ENCODE assay signal across 30 mouse cellular contexts in genomic region chr13:95842803-95843202, GRCm38 (mm10). TPM values are rescaled to one million over a fixed set of nuclear protein-coding genes. Genes with fewer than 3 reads are reported as not detected.
DNase-seq lines count a peak whose midpoint lies in the region; ATAC-seq and TF ChIP-seq lines count a peak whose summit lies in the region.
"Had no signal": no experiment of that assay in that cellular context is flagged by ENCODE, and none has a peak within 500 bp of the region (broad histone marks: within the 10 kb centered on the region; RNA-seq: fewer than 3 reads in every experiment).

No protein-coding gene starts in this region.

- no peak for TF ChIP-seq CTCF in layer of hippocampus, adult 2 months (conservative IDR thresholded peaks at IDR 0.05)
- no peak for TF ChIP-seq CTCF in intestine, postnatal 0 days (IDR thresholded peaks at IDR 0.05; ENCODE audit: low read depth)

- peak overlapping the region; percentile 32; the same call in 1 of the 2 replicates for H3K27ac ChIP-seq in layer of hippocampus, adult 2 months
- peak overlapping the region; percentile 47; the same call in 1 of the 2 replicates for H3K27ac ChIP-seq in intestine, postnatal 0 days (ENCODE audit: low read depth, low read length)
- no peak overlapping the region for H3K27ac ChIP-seq in kidney, embryonic 14.5 days (ENCODE audit: low read depth, low read length)
- H3K27ac ChIP-seq: embryonic facial prominence, embryonic 10.5 days; embryonic facial prominence, embryonic 15.5 days; forebrain, embryonic 13.5 days; hindbrain, embryonic 15.5 days; limb, embryonic 10.5 days; limb, embryonic 15.5 days; liver, embryonic 15.5 days had no signal

- 0 out of 2 replicates have a peak overlapping the region, but pooled peaks have one; percentile 17 for H3K4me2 ChIP-seq in intestine, postnatal 0 days (replicated peaks; ENCODE audit: low read depth)
- H3K4me2 ChIP-seq in kidney, embryonic 14.5 days (replicated peaks; ENCODE audit: low read depth, low read length): no peak overlapping the region
- H3K4me2 ChIP-seq: embryonic facial prominence, embryonic 15.5 days; forebrain, embryonic 13.5 days; heart, embryonic 11.5 days; hindbrain, embryonic 15.5 days; limb, embryonic 15.5 days; liver, embryonic 15.5 days; lung, embryonic 14.5 days had no signal

- ATAC-seq in intestine, postnatal 0 days: peak; percentile 85
- no peak for ATAC-seq in kidney, embryonic 14.5 days (ENCODE audit: low FRiP score, low TSS enrichment)
- ATAC-seq: forebrain, embryonic 13.5 days had no signal

- H3K9ac ChIP-seq in intestine, postnatal 0 days (ENCODE audit: low read depth, low read length): no peak overlapping the region
- H3K9ac ChIP-seq in kidney, embryonic 14.5 days (ENCODE audit: low read depth, low read length): no peak overlapping the region
- H3K9ac ChIP-seq: embryonic facial prominence, embryonic 15.5 days; forebrain, embryonic 13.5 days; hindbrain, embryonic 15.5 days; limb, embryonic 15.5 days; liver, embryonic 15.5 days; lung, embryonic 14.5 days had no signal

- H3K36me3 ChIP-seq in intestine, postnatal 0 days (ENCODE audit: control insufficient read depth, insufficient read depth): no peaks in the 10 kb centered on the region
- no peaks in the 10 kb centered on the region for H3K36me3 ChIP-seq in kidney, embryonic 14.5 days (ENCODE audit: control insufficient read depth, insufficient read depth, low read length)
- H3K36me3 ChIP-seq: embryonic facial prominence, embryonic 10.5 days; embryonic facial prominence, embryonic 15.5 days; hindbrain, embryonic 15.5 days; limb, embryonic 10.5 days; limb, embryonic 15.5 days; liver, embryonic 15.5 days had no signal

- H3K27me3 ChIP-seq in intestine, postnatal 0 days (replicated peaks; ENCODE audit: control insufficient read depth, insufficient read depth, low read length): no peaks in the 10 kb centered on the region
- H3K27me3 ChIP-seq in kidney, embryonic 14.5 days (ENCODE audit: control insufficient read depth, insufficient read depth, low read length): no peaks in the 10 kb centered on the region
- H3K27me3 ChIP-seq: embryonic facial prominence, embryonic 15.5 days; forebrain, embryonic 13.5 days; hindbrain, embryonic 15.5 days; limb, embryonic 15.5 days; liver, embryonic 15.5 days; Patski had no signal

- WGBS in intestine, postnatal 0 days: 41% methylated on average over 7 of the region's 7 CpGs
- WGBS in kidney, embryonic 14.5 days: 70% methylated on average over 7 of the region's 7 CpGs

- H3K4me1 ChIP-seq in intestine, postnatal 0 days (replicated peaks; ENCODE audit: control insufficient read depth, insufficient read depth, low read length): no peaks in the 10 kb centered on the region
- no peaks in the 10 kb centered on the region for H3K4me1 ChIP-seq in kidney, embryonic 14.5 days (ENCODE audit: control insufficient read depth, insufficient read depth, low read length)
- H3K4me1 ChIP-seq: embryonic facial prominence, embryonic 15.5 days; forebrain, embryonic 13.5 days; hindbrain, embryonic 15.5 days; limb, embryonic 10.5 days had no signal

- H3K9me3 ChIP-seq in intestine, postnatal 0 days (ENCODE audit: control insufficient read depth): no peaks in the 10 kb centered on the region
- no peaks in the 10 kb centered on the region for H3K9me3 ChIP-seq in kidney, embryonic 14.5 days (ENCODE audit: control insufficient read depth, low read length)
- H3K9me3 ChIP-seq: embryonic facial prominence, embryonic 10.5 days; embryonic facial prominence, embryonic 15.5 days; forebrain, embryonic 13.5 days; hindbrain, embryonic 15.5 days; limb, embryonic 10.5 days; limb, embryonic 15.5 days; liver, embryonic 15.5 days had no signal

- peak; percentile 67 for DNase-seq in adrenal gland, adult 2 months
- DNase-seq in adrenal gland, adult 18-20 months (ENCODE audit: low spot score in 2 of 2): no peak
- DNase-seq in layer of hippocampus, adult 2 months (ENCODE audit: low spot score in 2 of 2): no peak
- no peak for DNase-seq in layer of hippocampus, postnatal 25 days (ENCODE audit: extremely low spot score in 1 of 2, low spot score in 1 of 2)
- DNase-seq in yolk sac, embryonic 10.5 days (ENCODE audit: low spot score): peak; percentile 36
- DNase-seq in urinary bladder, adult 18-20 months (ENCODE audit: low spot score in 2 of 2): no peak
- DNase-seq: cerebellum, adult 8-10 months; cerebellum, postnatal 25 days; gastrocnemius, postnatal 10 days; kidney, adult 11 months; kidney, postnatal 36 days; layer of hippocampus, postnatal 36 days; lung, embryonic 14.5 days; lung, postnatal 14 days; midbrain, embryonic 14.5 days; retina, postnatal 1 day; right cerebral cortex, postnatal 14 days; thymus, adult 2 months; thymus, postnatal 36 days had no signal

- no peak overlapping the region for H3K4me3 ChIP-seq in layer of hippocampus, adult 2 months
- H3K4me3 ChIP-seq in intestine, postnatal 0 days (ENCODE audit: low read depth, low read length): no peak overlapping the region
- no peak overlapping the region for H3K4me3 ChIP-seq in kidney, embryonic 14.5 days (ENCODE audit: low read length)
- H3K4me3 ChIP-seq: embryonic facial prominence, embryonic 10.5 days; embryonic facial prominence, embryonic 15.5 days; forebrain, embryonic 13.5 days; hindbrain, embryonic 15.5 days; limb, embryonic 10.5 days; limb, embryonic 15.5 days; liver, embryonic 15.5 days had no signal

RNA-seq across cellular contexts. Expression of gene Iqgap2, which starts 48.9 kb away (rescaled TPM):
- 100 to 1,000 TPM; 107 to 186 TPM for total RNA-seq in adrenal gland, adult 2 months (2021)
- 9.0 and 9.5 TPM in 2 replicates for polyA plus RNA-seq in adrenal gland, adult 2 months (2012; rRNA removed)
- total RNA-seq in adrenal gland, adult 18-20 months (2021): 100 to 1,000 TPM; 123 to 137 TPM
- total RNA-seq in layer of hippocampus, adult 2 months (2021): 10 to 100 TPM; 95.2 to 97.7 TPM
- 10 to 100 TPM; 82.0 to 83.5 TPM for total RNA-seq in layer of hippocampus, postnatal 25 days (2021)
- 31.5 and 35.9 TPM in 2 replicates for polyA plus RNA-seq in intestine, postnatal 0 days (2015; fragmentation: Nextera tagmentation; extraction: Ambion mirVana)
- polyA plus RNA-seq in kidney, embryonic 14.5 days (2014; fragmentation: Nextera tagmentation; extraction: Ambion mirVana): 6.6 and 11.2 TPM in 2 replicates

Comparison
In these comparisons a context has a peak if more than half of its experiments do, and no peak if none do; other contexts are left out.
1. DNase-seq: peak in adrenal gland, adult 2 months (single experiment) and yolk sac, embryonic 10.5 days (single experiment); none in adrenal gland, adult 18-20 months (0 of 2), layer of hippocampus, adult 2 months (0 of 2), layer of hippocampus, postnatal 25 days (0 of 2) and urinary bladder, adult 18-20 months (0 of 2).